Mouse (Mus musculus) left cerebral cortex, postnatal 25 days (tissue): Measurements from ENCODE around the gene Fam3a. TPM values are rescaled to one million over a fixed set of nuclear protein-coding genes. Genes with fewer than 3 reads are reported as not detected.

ENCODE experiments used
- DNase-seq, 2 experiments: peaks; one replicate each; pipeline ENCODE4 v3.0.0; 2022; ENCODE audit warnings: low spot score in 2 of 2, mixed read lengths in 1 of 2
- intact Hi-C: fragments of 180-260 bp; cut with DNase I; formaldehyde crosslinking; loops from one replicate; pipeline ENCODE4 v1.15.1; 2025
- total RNA-seq, 2 experiments: library from RNA; stranded (reverse); gene quantifications; 2 replicates each; pipeline ENCODE4 v1.2.3; 2021

Fam3a gene
- total RNA-seq, 2 experiments from 2014 or later: 17.4 to 19.3 TPM

DNA sequence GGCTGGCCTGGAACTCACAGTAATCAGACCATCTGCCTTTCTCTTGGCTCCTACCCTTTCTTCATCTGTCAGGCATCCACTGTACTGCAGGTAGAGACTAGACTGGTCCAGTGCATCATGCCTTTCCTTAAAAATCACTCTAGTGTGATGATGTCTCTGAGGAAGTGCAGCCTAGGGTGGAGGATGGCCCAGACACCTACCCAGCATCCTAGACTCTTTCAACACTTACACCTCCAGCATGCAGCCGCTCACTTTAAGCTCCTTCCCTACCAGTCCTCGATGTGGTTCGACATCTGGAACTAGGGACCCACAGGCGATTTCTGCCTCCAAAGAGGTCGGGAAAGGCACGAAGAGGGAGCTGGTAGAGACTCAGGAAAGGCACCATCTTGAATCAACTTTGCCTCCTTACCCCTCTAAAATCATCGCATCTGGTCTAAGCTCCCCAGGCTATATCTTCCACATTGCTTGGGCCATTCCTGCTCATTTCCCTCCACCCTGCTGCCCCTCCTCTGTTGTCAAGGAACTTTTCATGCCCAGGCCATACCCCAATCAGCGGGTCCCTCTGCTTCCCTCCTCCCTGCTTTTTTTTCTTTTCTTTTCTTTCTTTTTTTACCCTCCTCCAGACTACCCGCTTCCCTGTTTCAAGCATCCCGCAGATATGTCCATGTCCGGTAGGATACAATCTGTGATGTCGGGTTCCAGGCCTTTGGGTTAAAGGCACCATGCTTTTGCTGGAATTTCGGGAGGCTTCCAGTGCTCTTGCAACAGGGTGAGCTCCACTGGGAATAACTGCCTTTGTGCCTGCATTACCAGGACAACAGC is 40.2 kb downstream of the Fam3a start:
- intact Hi-C loops: loop anchor here (1.0 to 2.0 kb wide), 2 partner anchors 40 to 42 kb away; partner anchors contain the start of genes Fam3a and Ikbkg
- DNase-seq: peak in 1 of 2 experiments; percentile 5

Other genes with a start within 250 kb of the Fam3a start
- gene Tex28, start 225.4 kb downstream of the Fam3a start, total RNA-seq: not detected
- gene Tktl1, start 216.0 kb downstream of the Fam3a start, total RNA-seq: not detected
- 10 to 100 TPM; 65.4 to 68.3 TPM for gene Flna, start 143.5 kb downstream of the Fam3a start, total RNA-seq
- gene Emd, start 138.6 kb downstream of the Fam3a start, total RNA-seq: 10 to 100 TPM; 31.4 to 38.9 TPM
- 100 to 1,000 TPM; 137 to 162 TPM for gene Rpl10, start 122.5 kb downstream of the Fam3a start, total RNA-seq
- gene Taz, start 111.4 kb downstream of the Fam3a start, total RNA-seq: 10 to 100 TPM; 48.5 to 55.5 TPM
- 1 to 10 TPM; 2.1 to 2.3 TPM for gene Dnase1l1, start 110.9 kb downstream of the Fam3a start, total RNA-seq
- 100 to 1,000 TPM; 360 to 380 TPM for gene Atp6ap1, start 96.2 kb downstream of the Fam3a start, total RNA-seq
- gene Gdi1, start 88.3 kb downstream of the Fam3a start, total RNA-seq: 100 to 1,000 TPM; 603 to 616 TPM
- gene Fam50a, start 80.2 kb downstream of the Fam3a start, total RNA-seq: 10 to 100 TPM; 26.0 to 27.0 TPM
- gene Plxna3, start 64.2 kb downstream of the Fam3a start, total RNA-seq: 10 to 100 TPM; 22.4 to 24.5 TPM
- gene Lage3, start 39.7 kb downstream of the Fam3a start, total RNA-seq: 10 to 100 TPM; 25.3 to 28.5 TPM
- gene Ubl4a, start 20.1 kb downstream of the Fam3a start, total RNA-seq: 10 to 100 TPM; 73.7 to 80.0 TPM
- 1 to 10 TPM; 2.7 to 3.7 TPM for gene Slc10a3, start 19.9 kb downstream of the Fam3a start, total RNA-seq
- 10 to 100 TPM; 50.0 to 51.5 TPM for gene Ikbkg, start within 50 bp of the Fam3a start, total RNA-seq
- 10 to 100 TPM; 23.8 to 26.0 TPM for gene G6pdx, start 35.9 kb upstream of the Fam3a start, total RNA-seq
- not detected for gene Gm6880, start 88.1 kb upstream of the Fam3a start, total RNA-seq
- gene Olfr1326-ps1, start 181.6 kb upstream of the Fam3a start, total RNA-seq: not detected
- gene Olfr1325, start 199.4 kb upstream of the Fam3a start, total RNA-seq: not detected